Mouse (Mus musculus) lung, adult 2 months (tissue): Measurements from ENCODE around the gene C1ql4. TPM values are rescaled to one million over a fixed set of nuclear protein-coding genes. Genes with fewer than 3 reads are reported as not detected.

Source experiments
- DNase-seq: peaks from one replicate; pipeline ENCODE4 v3.0.0; 2022
- H3K4me1 ChIP-seq: fragments of 200-500 bp; 2 replicates; pipeline ENCODE4 v1.6.1; 2011; ENCODE audit warnings: low read length; ENCODE audit not compliant: control insufficient read depth, insufficient read depth
- H3K4me3 ChIP-seq: fragments of 200-500 bp; replicated peaks from 2 replicates; pipeline ENCODE3; 2011; ENCODE audit warnings: low read depth, mild to moderate bottlenecking, control low read depth, low read length; ENCODE audit errors: extremely low read depth
- CTCF ChIP-seq: fragments of 200-500 bp; IDR thresholded peaks from 2 replicates; pipeline ENCODE4 v1.5.1; 2011; ENCODE audit warnings: mild to moderate bottlenecking, low read length, control low read depth; ENCODE audit not compliant: insufficient read depth
- POLR2A ChIP-seq: fragments of 200-500 bp; IDR thresholded peaks from 2 replicates; pipeline ENCODE4 v1.6.1; 2011; ENCODE audit warnings: low read depth, mild to moderate bottlenecking, control low read depth, low read length, borderline replicate concordance; ENCODE audit errors: extremely low read depth
- WGBS: fragments of 180-500 bp; shearing (Covaris S2); methylation state at CpG from one replicate; pipeline ENCODE4 v1.1.7; 2018; 5-methylcytosine and 5-hydroxymethylcytosine counted together
- polyA plus RNA-seq: library from polyadenylated mRNA; depleted of rRNA; stranded (reverse); fragments of >200 nt; gene quantifications from 2 replicates; pipeline ENCODE4 v1.2.3, GENCODE M21; 2012; rRNA removed

The C1ql4 gene
- polyA plus RNA-seq, 1 experiment = not detected

GRCm38 (mm10) chr15:99044854-99045253 is 42.8 kb downstream of the C1ql4 start:
- DNase-seq = no peak
- WGBS = 46% methylated on average over 3 of the region's 3 CpGs
- TF ChIP-seq CTCF = no peak
- no peak for TF ChIP-seq POLR2A
- Histone ChIP-seq H3K4me1 (no peaks in the 10 kb centered on the region), H3K4me3 (no peak overlapping the region)

- WGBS = 79% methylated on average over 5 of the region's 5 CpGs
- no peak for TF ChIP-seq CTCF
- TF ChIP-seq POLR2A = no peak
- H3K4me1 ChIP-seq = no peaks in the 10 kb centered on the region
Observed at GRCm38 (mm10) chr15:99042334-99042733, 45.3 kb downstream of the C1ql4 start.

GRCm38 (mm10) chr15:99040920-99041856 is 46.4 kb downstream of the C1ql4 start:
- DNase-seq = no peak
- H3K4me3 ChIP-seq = no peak overlapping the region
- peaks cover 2% of the 10 kb centered on the region; the same call in 1 of the 2 replicates for H3K4me1 ChIP-seq
- no peak for TF ChIP-seq CTCF
- TF ChIP-seq POLR2A = no peak
- WGBS = 60% methylated on average over 21 of the region's 21 CpGs

More at GRCm38 (mm10) chr15:99042334-99042733, 45.3 kb downstream of the C1ql4 start:
- DNase-seq = no peak
- no peak overlapping the region for H3K4me3 ChIP-seq

- peak; percentile 28; the same call in 1 of the 2 replicates for TF ChIP-seq CTCF
- TF ChIP-seq POLR2A = no peak
- Histone ChIP-seq H3K4me3 (no peak overlapping the region), H3K4me1 (peaks cover 2% of the 10 kb centered on the region; the same call in 1 of the 2 replicates)
- no peak for DNase-seq
- WGBS = 53% methylated on average over 26 of the region's 26 CpGs
Observed at GRCm38 (mm10) chr15:99039996-99040919, 47.4 kb downstream of the C1ql4 start.

GRCm38 (mm10) chr15:99039306-99039705 is 48.3 kb downstream of the C1ql4 start:
- no peak for TF ChIP-seq POLR2A
- no peak for TF ChIP-seq CTCF
- Histone ChIP-seq H3K4me1 (peaks cover 2% of the 10 kb centered on the region; the same call in 1 of the 2 replicates), H3K4me3 (no peak overlapping the region)
- 86% methylated on average over 4 of the region's 4 CpGs for WGBS
- no peak for DNase-seq

- H3K4me3 ChIP-seq = no peak overlapping the region
- 88% methylated on average over 5 of the region's 5 CpGs for WGBS
Observed at GRCm38 (mm10) chr15:99038797-99039196, 48.8 kb downstream of the C1ql4 start.

GRCm38 (mm10) chr15:99038025-99038424 is 49.6 kb downstream of the C1ql4 start:
- 91% methylated on average over 1 of the region's 1 CpGs for WGBS
- no peak for DNase-seq
- Histone ChIP-seq H3K4me3 (no peak overlapping the region), H3K4me1 (peaks cover 2% of the 10 kb centered on the region; the same call in 1 of the 2 replicates)
- TF ChIP-seq CTCF = no peak
- TF ChIP-seq POLR2A = no peak

More at GRCm38 (mm10) chr15:99038797-99039196, 48.8 kb downstream of the C1ql4 start:
- peaks cover 2% of the 10 kb centered on the region; the same call in 1 of the 2 replicates for H3K4me1 ChIP-seq
- no peak for TF ChIP-seq POLR2A
- TF ChIP-seq CTCF = no peak
- DNase-seq = no peak

GRCm38 (mm10) chr15:99036249-99036905 is 51.2 kb downstream of the C1ql4 start:
- Histone ChIP-seq H3K4me3 (no peak overlapping the region), H3K4me1 (peaks cover 6% of the 10 kb centered on the region; the same call in 1 of the 2 replicates)
- TF ChIP-seq CTCF (no peak), POLR2A (no peak)
- peak; percentile 39 for DNase-seq
- 76% methylated on average over 8 of the region's 8 CpGs for WGBS

GRCm38 (mm10) chr15:99035431-99035830 is 52.2 kb downstream of the C1ql4 start:
- H3K4me3 ChIP-seq = no peak overlapping the region
- 86% methylated on average over 4 of the region's 4 CpGs for WGBS
- peaks cover 8% of the 10 kb centered on the region for H3K4me1 ChIP-seq
- no peak for TF ChIP-seq POLR2A
- DNase-seq = no peak

Other genes starting within 250 kb of the C1ql4 start
- 24.7 and 36.0 TPM in 2 replicates for gene Kmt2d, start 216.6 kb downstream of the C1ql4 start, polyA plus RNA-seq
- 5.4 and 5.6 TPM in 2 replicates for gene Rhebl1, start 193.3 kb downstream of the C1ql4 start, polyA plus RNA-seq
- gene Dhh, start 189.3 kb downstream of the C1ql4 start, polyA plus RNA-seq = 2.5 and 2.8 TPM in 2 replicates
- 56.0 and 72.1 TPM in 2 replicates for gene Lmbr1l, start 169.6 kb downstream of the C1ql4 start, polyA plus RNA-seq
- gene Tuba1b, start 153.3 kb downstream of the C1ql4 start, polyA plus RNA-seq = 1,081 and 1,265 TPM in 2 replicates
- gene Gm49450, start 134.3 kb downstream of the C1ql4 start, polyA plus RNA-seq = 0.17 and 298 TPM in 2 replicates
- 617 and 959 TPM in 2 replicates for gene Tuba1a, start 134.1 kb downstream of the C1ql4 start, polyA plus RNA-seq
- gene Tuba1c, start 57.9 kb downstream of the C1ql4 start, polyA plus RNA-seq = 72.7 and 91.7 TPM in 2 replicates
- 0.71 and 1.0 TPM in 2 replicates for gene Prph, start 32.6 kb downstream of the C1ql4 start, polyA plus RNA-seq
- gene Troap, start 13.2 kb downstream of the C1ql4 start, polyA plus RNA-seq = 0.84 and 1.3 TPM in 2 replicates
- 0.23 and 0.53 TPM in 2 replicates for gene Dnajc22, start 5.4 kb upstream of the C1ql4 start, polyA plus RNA-seq
- 7.1 and 10.6 TPM in 2 replicates for gene Spats2, start 38.1 kb upstream of the C1ql4 start, polyA plus RNA-seq
- 4.8 and 5.0 TPM in 2 replicates for gene Kcnh3, start 137.0 kb upstream of the C1ql4 start, polyA plus RNA-seq
- gene Mcrs1, start 164.1 kb upstream of the C1ql4 start, polyA plus RNA-seq = 59.2 and 65.6 TPM in 2 replicates
- gene Prpf40b, start 207.3 kb upstream of the C1ql4 start, polyA plus RNA-seq = 68.1 and 76.5 TPM in 2 replicates
- gene Fam186b, start 208.1 kb upstream of the C1ql4 start, polyA plus RNA-seq = 0.05 TPM in 1 of 2 replicates, not detected in the other